Mouse (Mus musculus) limb, embryonic 14.5 days (tissue): ENCODE measurements around the gene Utp4. TPM values are rescaled to one million over a fixed set of nuclear protein-coding genes. Genes with fewer than 3 reads are reported as not detected.

Source experiments
- ATAC-seq: fragments of 200-750 bp; cut with Nextera tagmentation; 2 replicates; pipeline ENCODE4 v1.8.0; 2017; ENCODE audit warnings: low read depth, moderate number of reproducible peaks, moderate TSS enrichment; ENCODE audit not compliant: low FRiP score
- DNase-seq: peaks from one replicate; pipeline ENCODE4 v3.0.0-alpha.2; 2015; ENCODE audit warnings: low spot score
- H3K27ac ChIP-seq: fragments of 300-500 bp; sonication (generic); replicated peaks from 2 replicates; pipeline ENCODE4 v1.5.1; 2014; ENCODE audit warnings: low read depth, mild to moderate bottlenecking, low read length, moderate library complexity, mixed read lengths
- H3K27me3 ChIP-seq: fragments of 300-500 bp; sonication (generic); 2 replicates; pipeline ENCODE4 v1.6.1; 2014; ENCODE audit warnings: low read length, mixed read lengths; ENCODE audit not compliant: control insufficient read depth, insufficient read depth
- H3K36me3 ChIP-seq: fragments of 300-500 bp; sonication (generic); 2 replicates; pipeline ENCODE4 v1.6.1; 2014; ENCODE audit warnings: mild to moderate bottlenecking, low read length, moderate library complexity, mixed read lengths; ENCODE audit not compliant: control insufficient read depth, insufficient read depth
- H3K4me1 ChIP-seq: fragments of 300-500 bp; sonication (generic); 2 replicates; pipeline ENCODE4 v1.6.1; 2014; ENCODE audit warnings: antibody characterized with exemption, low read length, mixed read lengths; ENCODE audit not compliant: control insufficient read depth, insufficient read depth
- H3K4me2 ChIP-seq: fragments of 300-500 bp; sonication (generic); replicated peaks from 2 replicates; pipeline ENCODE4 v1.6.1; 2014; ENCODE audit warnings: low read depth, mild to moderate bottlenecking, low read length, moderate library complexity; ENCODE audit not compliant: severe bottlenecking
- H3K4me3 ChIP-seq: fragments of 300-500 bp; sonication (generic); replicated peaks from 2 replicates; pipeline ENCODE4 v1.5.1; 2014; ENCODE audit warnings: low read length
- H3K9ac ChIP-seq: fragments of 300-500 bp; sonication (generic); 2 replicates; pipeline ENCODE4 v1.6.1; 2014; ENCODE audit warnings: mild to moderate bottlenecking, low read depth, low read length, moderate library complexity; ENCODE audit not compliant: severe bottlenecking
- H3K9me3 ChIP-seq: fragments of 300-500 bp; sonication (generic); 2 replicates; pipeline ENCODE4 v1.6.1; 2016; ENCODE audit warnings: low read length; ENCODE audit not compliant: control insufficient read depth
- POLR2A ChIP-seq: fragments of 200-500 bp; IDR thresholded peaks from 2 replicates; pipeline ENCODE4 v1.8.0; 2012; ENCODE audit warnings: inconsistent platforms, mild to moderate bottlenecking, moderate library complexity, borderline replicate concordance; ENCODE audit not compliant: insufficient read depth, insufficient read length; ENCODE audit errors: extremely low read depth
- WGBS: fragments of 180-500 bp; shearing (Covaris S2); extraction: QIAGEN DNeasy Blood & Tissue Kit; methylation state at CpG from one replicate; pipeline ENCODE4 v1.1.7; 2014; 5-methylcytosine and 5-hydroxymethylcytosine counted together
- polyA plus RNA-seq, 2 experiments: library from polyadenylated mRNA; depleted of rRNA in 1 of 2; stranded (reverse) in 1 of 2; unstranded in 1 of 2; fragments of >200 nt; fragmentation: Nextera tagmentation in 1 of 2; extraction: Ambion mirVana in 1 of 2; gene quantifications; 2 replicates each; pipeline versions ENCODE4 v1.2.1 to v1.2.3; 2012 to 2014

Gene Utp4
- polyA plus RNA-seq, 2 experiments, result 53.3 to 61.9 TPM

DNA sequence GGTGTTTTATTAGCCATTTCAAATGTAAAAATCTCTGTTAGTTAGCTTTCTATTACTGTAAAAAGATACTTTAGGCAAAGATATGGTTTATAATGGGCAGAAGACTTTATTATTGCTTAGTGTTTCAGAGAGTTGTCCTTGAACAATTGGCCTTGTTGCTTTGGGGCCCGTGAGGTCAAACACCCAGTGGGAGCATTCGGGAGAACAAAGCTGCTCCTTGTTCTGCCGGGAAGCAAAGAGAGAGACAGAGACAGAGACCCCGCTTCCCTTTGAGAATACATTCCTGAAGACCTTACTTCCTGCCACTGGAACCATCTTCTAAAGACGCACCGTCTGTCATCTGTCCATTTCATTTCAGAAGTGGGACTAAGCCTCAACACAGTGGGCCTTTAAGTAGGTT is 69.9 kb downstream of the Utp4 start:
- no peak overlapping the region for H3K27ac ChIP-seq

DNA sequence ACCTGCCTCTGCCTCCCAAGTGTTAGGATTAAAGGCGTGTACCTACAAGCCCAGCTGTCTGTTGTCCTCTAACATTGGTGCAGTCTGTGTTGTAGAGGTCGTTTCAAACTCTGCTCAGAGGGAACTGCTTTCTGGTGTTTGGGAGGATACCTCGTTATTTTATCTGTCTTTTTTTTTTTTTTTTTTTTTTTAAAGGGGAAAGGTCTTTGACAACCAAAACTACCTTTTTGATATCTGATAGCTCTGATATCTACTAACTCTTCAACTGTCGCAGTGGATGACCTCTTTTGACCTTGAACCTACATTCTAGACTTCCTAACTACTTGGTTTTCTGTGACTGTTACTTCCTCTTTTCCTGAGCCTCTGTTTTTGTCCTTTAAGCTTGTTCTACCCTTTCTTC is 71.1 kb downstream of the Utp4 start:
- 67% methylated on average over 4 of the region's 4 CpGs for WGBS
- Histone ChIP-seq H3K4me2 (no peak overlapping the region), H3K9me3 (no peaks in the 10 kb centered on the region), H3K27me3 (no peaks in the 10 kb centered on the region), H3K4me3 (no peak overlapping the region), H3K27ac (no peak overlapping the region), H3K9ac (no peak overlapping the region), H3K36me3 (no peaks in the 10 kb centered on the region), H3K4me1 (no peaks in the 10 kb centered on the region)
- ATAC-seq (no peak), DNase-seq (no peak)
- no peak for TF ChIP-seq POLR2A

More for the DNA sequence above, 69.9 kb downstream of the Utp4 start:
- Histone ChIP-seq H3K4me2 (no peak overlapping the region), H3K27me3 (no peaks in the 10 kb centered on the region), H3K4me3 (no peak overlapping the region), H3K36me3 (no peaks in the 10 kb centered on the region), H3K9ac (no peak overlapping the region), H3K4me1 (no peaks in the 10 kb centered on the region), H3K9me3 (no peaks in the 10 kb centered on the region)
- WGBS, result 85% methylated on average over 6 of the region's 6 CpGs
- ATAC-seq (no peak), DNase-seq (no peak)
- no peak for TF ChIP-seq POLR2A

DNA sequence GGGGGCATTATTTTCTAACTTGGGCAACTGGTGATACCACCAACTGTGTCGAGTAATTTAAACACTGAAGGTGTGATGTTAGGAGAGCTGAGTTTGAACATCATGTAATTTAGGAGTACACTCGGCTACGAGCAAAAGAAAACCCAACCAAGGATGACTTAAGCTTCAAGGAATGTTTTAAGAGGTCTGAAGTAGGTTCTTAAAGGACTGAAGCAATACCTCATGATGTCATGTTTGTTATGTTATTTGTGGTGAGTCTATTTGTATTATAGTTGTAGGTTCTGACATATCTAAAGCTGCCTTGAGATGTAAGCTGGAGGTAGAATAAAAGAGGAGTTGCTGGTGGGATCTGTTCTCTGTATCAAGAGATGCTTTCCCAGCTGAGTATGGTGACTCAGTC is 76.5 kb downstream of the Utp4 start:
- no peak for DNase-seq
- no peaks in the 10 kb centered on the region; the same call in 1 of the 2 replicates for H3K4me1 ChIP-seq
- H3K9ac ChIP-seq, result no peak overlapping the region
- no peaks in the 10 kb centered on the region for H3K27me3 ChIP-seq
- 64% methylated on average over 3 of the region's 3 CpGs for WGBS
- H3K36me3 ChIP-seq, result no peaks in the 10 kb centered on the region
- no peak overlapping the region for H3K4me2 ChIP-seq
- H3K9me3 ChIP-seq, result no peaks in the 10 kb centered on the region
- no peak overlapping the region for H3K27ac ChIP-seq
- ATAC-seq, result no peak
- no peak for TF ChIP-seq POLR2A
- no peak overlapping the region for H3K4me3 ChIP-seq

DNA sequence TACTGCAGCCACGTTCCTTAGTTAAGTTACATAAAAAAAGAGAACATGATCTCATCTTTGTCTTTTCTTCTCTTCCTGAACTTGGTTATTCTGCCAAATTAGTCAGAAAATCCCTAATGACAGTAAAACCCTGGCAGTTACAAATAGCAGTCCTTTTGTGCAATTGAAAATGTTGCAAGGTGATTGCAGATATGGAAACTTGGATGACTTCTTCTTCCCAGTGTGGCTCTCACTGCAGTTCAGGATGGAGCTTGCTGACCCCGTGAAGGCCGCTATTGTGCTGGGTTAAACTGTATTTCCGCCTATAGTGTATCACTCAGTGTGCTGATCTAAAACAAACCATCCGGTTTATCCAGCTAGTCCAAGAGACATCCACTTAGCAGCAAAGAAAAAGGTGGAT is 78.5 kb downstream of the Utp4 start:
- no peak overlapping the region for H3K9ac ChIP-seq
- H3K9me3 ChIP-seq, result no peaks in the 10 kb centered on the region
- H3K36me3 ChIP-seq, result no peaks in the 10 kb centered on the region
- WGBS, result 77% methylated on average over 5 of the region's 5 CpGs
- H3K27ac ChIP-seq, result no peak overlapping the region
- DNase-seq (no peak), ATAC-seq (no peak)
- H3K27me3 ChIP-seq, result no peaks in the 10 kb centered on the region
- H3K4me2 ChIP-seq, result no peak overlapping the region
- peaks cover 2% of the 10 kb centered on the region; the same call in 1 of the 2 replicates for H3K4me1 ChIP-seq
- TF ChIP-seq POLR2A, result no peak
- no peak overlapping the region for H3K4me3 ChIP-seq

Other genes with a start within 250 kb of the Utp4 start
- gene Tango6, start 210.6 kb upstream of the Utp4 start, polyA plus RNA-seq (2012; rRNA removed), result 5.9 and 6.5 TPM in 2 replicates
- 6.5 and 7.0 TPM in 2 replicates for gene Tango6, start 210.6 kb upstream of the Utp4 start, polyA plus RNA-seq (2014; fragmentation: Nextera tagmentation; extraction: Ambion mirVana)
- 1.9 and 2.0 TPM in 2 replicates for gene Has3, start 23.4 kb upstream of the Utp4 start, polyA plus RNA-seq (2012; rRNA removed)
- gene Has3, start 23.4 kb upstream of the Utp4 start, polyA plus RNA-seq (2014; fragmentation: Nextera tagmentation; extraction: Ambion mirVana), result 0.53 and 0.58 TPM in 2 replicates
- gene Sntb2, start 42.1 kb downstream of the Utp4 start, polyA plus RNA-seq (2012; rRNA removed), result 13.9 and 15.4 TPM in 2 replicates
- 20.4 and 20.7 TPM in 2 replicates for gene Sntb2, start 42.1 kb downstream of the Utp4 start, polyA plus RNA-seq (2014; fragmentation: Nextera tagmentation; extraction: Ambion mirVana)
- 40.2 and 50.8 TPM in 2 replicates for gene Vps4a, start 137.6 kb downstream of the Utp4 start, polyA plus RNA-seq (2012; rRNA removed)
- gene Vps4a, start 137.6 kb downstream of the Utp4 start, polyA plus RNA-seq (2014; fragmentation: Nextera tagmentation; extraction: Ambion mirVana), result 75.8 and 82.3 TPM in 2 replicates
- gene Pdf, start 155.0 kb downstream of the Utp4 start, polyA plus RNA-seq (2012; rRNA removed), result 34.6 and 38.7 TPM in 2 replicates
- gene Pdf, start 155.0 kb downstream of the Utp4 start, polyA plus RNA-seq (2014; fragmentation: Nextera tagmentation; extraction: Ambion mirVana), result 35.7 and 39.2 TPM in 2 replicates
- gene Cog8, start 163.1 kb downstream of the Utp4 start, polyA plus RNA-seq (2012; rRNA removed), result 56.7 and 68.1 TPM in 2 replicates
- 37.8 and 40.9 TPM in 2 replicates for gene Cog8, start 163.1 kb downstream of the Utp4 start, polyA plus RNA-seq (2014; fragmentation: Nextera tagmentation; extraction: Ambion mirVana)
- gene Nip7, start 163.2 kb downstream of the Utp4 start, polyA plus RNA-seq (2012; rRNA removed), result 54.9 and 123 TPM in 2 replicates
- 99.0 and 103 TPM in 2 replicates for gene Nip7, start 163.2 kb downstream of the Utp4 start, polyA plus RNA-seq (2014; fragmentation: Nextera tagmentation; extraction: Ambion mirVana)
- gene Tmed6, start 172.0 kb downstream of the Utp4 start, polyA plus RNA-seq (2012; rRNA removed), result not detected in 2 replicates
- not detected in 2 replicates for gene Tmed6, start 172.0 kb downstream of the Utp4 start, polyA plus RNA-seq (2014; fragmentation: Nextera tagmentation; extraction: Ambion mirVana)
- 34.9 and 39.0 TPM in 2 replicates for gene Terf2, start 202.9 kb downstream of the Utp4 start, polyA plus RNA-seq (2012; rRNA removed)
- 15.1 and 18.5 TPM in 2 replicates for gene Terf2, start 202.9 kb downstream of the Utp4 start, polyA plus RNA-seq (2014; fragmentation: Nextera tagmentation; extraction: Ambion mirVana)